Mouse (Mus musculus): ENCODE measurements at regions not wholly inside any gene's neighbourhood (a gene's known extent, or its start where the extent isn't known, plus 50 kb on each side); places are given as distances from the start of the nearest gene placed in this dataset.
A peak's percentile ranks its signal among the peaks of the same experiment; 100 is the strongest.
"Not testable (repeated sequence)": the region's sequence is repeated elsewhere in the genome, so short reads cannot be mapped to it uniquely, and the experiment has no call there.

GRCm38 (mm10) chrX:94863123-94863522 is 138.8 kb downstream of the Zxdb start:
- 15% methylated on average over 1 of the region's 1 CpGs for WGBS (ENCODE audit: insufficient replicate concordance)
- peak; percentile 77 for DNase-seq
- peak overlapping the region; percentile 94 for H3K27ac ChIP-seq
- H3K4me2 ChIP-seq, result peak overlapping the region; percentile 56
- H3K9ac ChIP-seq, result peak overlapping the region; percentile 44
- no peaks in the 10 kb centered on the region for H3K9me3 ChIP-seq (replicated peaks)
- H3K36me3 ChIP-seq, result no peaks in the 10 kb centered on the region
- ATAC-seq (ENCODE audit: low read depth), result peak; percentile 96
- no peaks in the 10 kb centered on the region for H3K27me3 ChIP-seq
- H3K4me3 ChIP-seq (replicated peaks), result peak overlapping the region; percentile 31
- H3K4me1 ChIP-seq (replicated peaks), result peaks cover 43% of the 10 kb centered on the region

GRCm38 (mm10) chrX:94865531-94866502 is 141.4 kb downstream of the Zxdb start:
- peak; percentile 88 for DNase-seq
- Histone ChIP-seq H3K4me3 (replicated peaks) (peak overlapping the region; percentile 37), H3K4me2 (peak overlapping the region; percentile 64), H3K4me1 (replicated peaks) (peaks cover 42% of the 10 kb centered on the region), H3K27me3 (no peaks in the 10 kb centered on the region), H3K27ac (peak overlapping the region; percentile 94; the same call in 1 of the 2 replicates), H3K36me3 (no peaks in the 10 kb centered on the region), H3K9ac (peak overlapping the region; percentile 54), H3K9me3 (replicated peaks) (no peaks in the 10 kb centered on the region)
- peak; percentile 84 for ATAC-seq (ENCODE audit: low read depth)
- WGBS (ENCODE audit: insufficient replicate concordance), result 16% methylated on average over 16 of the region's 18 CpGs

DNA sequence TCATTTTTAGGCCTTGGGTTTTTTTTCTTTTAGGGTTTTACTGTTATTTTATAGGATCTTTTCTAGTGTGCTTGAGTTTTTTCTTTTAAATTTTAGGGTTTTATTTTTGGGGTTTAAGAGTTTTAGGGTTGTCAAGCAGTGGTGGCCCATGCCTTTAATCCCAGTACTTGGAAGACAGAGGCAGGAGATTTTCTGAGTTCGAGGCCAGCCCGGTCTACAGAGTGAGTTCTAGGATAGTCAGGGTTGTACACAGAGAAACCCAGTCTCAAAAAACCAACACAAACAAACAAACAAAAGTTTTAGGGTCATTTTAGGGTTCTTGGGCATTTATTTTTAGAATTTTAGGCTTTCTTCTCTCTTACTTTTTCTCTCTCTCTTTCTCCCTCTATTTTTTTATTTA is 142.9 kb downstream of the Spin4 start:
- 79% methylated on average over 2 of the region's 2 CpGs for WGBS (ENCODE audit: insufficient replicate concordance)
- H3K27ac ChIP-seq; H3K9me3 ChIP-seq (replicated peaks); ATAC-seq (ENCODE audit: low read depth); H3K4me1 ChIP-seq (replicated peaks); H3K4me2 ChIP-seq; H3K4me3 ChIP-seq (replicated peaks); H3K27me3 ChIP-seq; H3K9ac ChIP-seq; H3K36me3 ChIP-seq: not testable (repeated sequence)
- peak; percentile 14 for DNase-seq
